Mouse (Mus musculus): Measurements from ENCODE around the gene Dab2. TPM values are rescaled to one million over a fixed set of nuclear protein-coding genes. Genes with fewer than 3 reads are reported as not detected.

The Dab2 gene
- polyA plus RNA-seq, 1 experiment from 2014 or later: 57.4 TPM

GRCm38 (mm10) chr15:6319352-6319751 lies 19.8 kb downstream of the Dab2 start:
- Histone ChIP-seq H3K4me3 (ENCODE audit: low read depth, low read length) (no peak overlapping the region), H3K9me3 (ENCODE audit: control insufficient read depth, low read length) (no peaks in the 10 kb centered on the region), H3K4me1 (ENCODE audit: control insufficient read depth, insufficient read depth, low read length) (peaks cover 15% of the 10 kb centered on the region; the same call in 1 of the 2 replicates), H3K4me2 (ENCODE audit: low read depth, severe bottlenecking) (no peak overlapping the region), H3K36me3 (ENCODE audit: control insufficient read depth, insufficient read depth, low read length) (no peaks in the 10 kb centered on the region), H3K27me3 (ENCODE audit: control insufficient read depth, insufficient read depth, low read length) (no peaks in the 10 kb centered on the region), H3K27ac (replicated peaks; ENCODE audit: low read depth, low read length) (no peak overlapping the region), H3K9ac (ENCODE audit: low read length) (no peak overlapping the region)
- ATAC-seq (ENCODE audit: insufficient number of reproducible peaks, low FRiP score, low TSS enrichment, low read depth): no peak
- 76% methylated on average over 6 of the region's 6 CpGs for WGBS
- DNase-seq (ENCODE audit: low spot score): no peak

- Histone ChIP-seq H3K4me1 (ENCODE audit: control insufficient read depth, insufficient read depth, low read length) (peaks cover 15% of the 10 kb centered on the region; the same call in 1 of the 2 replicates), H3K9me3 (ENCODE audit: control insufficient read depth, low read length) (no peaks in the 10 kb centered on the region), H3K4me2 (ENCODE audit: low read depth, severe bottlenecking) (no peak overlapping the region), H3K27me3 (ENCODE audit: control insufficient read depth, insufficient read depth, low read length) (no peaks in the 10 kb centered on the region), H3K36me3 (ENCODE audit: control insufficient read depth, insufficient read depth, low read length) (no peaks in the 10 kb centered on the region), H3K9ac (ENCODE audit: low read length) (no peak overlapping the region), H3K27ac (replicated peaks; ENCODE audit: low read depth, low read length) (no peak overlapping the region), H3K4me3 (ENCODE audit: low read depth, low read length) (no peak overlapping the region)
- no peak for DNase-seq (ENCODE audit: low spot score)
- 21% methylated on average over 5 of the region's 5 CpGs for WGBS
- ATAC-seq (ENCODE audit: insufficient number of reproducible peaks, low FRiP score, low TSS enrichment, low read depth): no peak
These were observed 20.9 kb downstream of the Dab2 start for GRCm38 (mm10) chr15:6320501-6320900.

- Histone ChIP-seq H3K4me3 (ENCODE audit: low read depth, low read length) (no peak overlapping the region), H3K27me3 (ENCODE audit: control insufficient read depth, insufficient read depth, low read length) (no peaks in the 10 kb centered on the region), H3K36me3 (ENCODE audit: control insufficient read depth, insufficient read depth, low read length) (no peaks in the 10 kb centered on the region), H3K27ac (replicated peaks; ENCODE audit: low read depth, low read length) (peak overlapping the region; percentile 36; the same call in 1 of the 2 replicates), H3K9ac (ENCODE audit: low read length) (no peak overlapping the region), H3K4me1 (ENCODE audit: control insufficient read depth, insufficient read depth, low read length) (peaks cover 15% of the 10 kb centered on the region; the same call in 1 of the 2 replicates), H3K4me2 (ENCODE audit: low read depth, severe bottlenecking) (no peak overlapping the region), H3K9me3 (ENCODE audit: control insufficient read depth, low read length) (no peaks in the 10 kb centered on the region)
- DNase-seq (ENCODE audit: low spot score): no peak
- 53% methylated on average over 4 of the region's 4 CpGs for WGBS
- ATAC-seq (ENCODE audit: insufficient number of reproducible peaks, low FRiP score, low TSS enrichment, low read depth): 0 out of 2 replicates have a peak, but pooled peaks have one; percentile 26
These were observed 21.7 kb downstream of the Dab2 start for GRCm38 (mm10) chr15:6321263-6321662.

GRCm38 (mm10) chr15:6322311-6322710 lies 22.7 kb downstream of the Dab2 start:
- DNase-seq (ENCODE audit: low spot score): peak; percentile 44
- no peak for ATAC-seq (ENCODE audit: insufficient number of reproducible peaks, low FRiP score, low TSS enrichment, low read depth)
- H3K9ac ChIP-seq (ENCODE audit: low read length): no peak overlapping the region
- peaks cover 15% of the 10 kb centered on the region; the same call in 1 of the 2 replicates for H3K4me1 ChIP-seq (ENCODE audit: control insufficient read depth, insufficient read depth, low read length)
- no peak overlapping the region for H3K4me2 ChIP-seq (ENCODE audit: low read depth, severe bottlenecking)
- peak overlapping the region; percentile 56; the same call in 1 of the 2 replicates for H3K27ac ChIP-seq (replicated peaks; ENCODE audit: low read depth, low read length)
- H3K36me3 ChIP-seq (ENCODE audit: control insufficient read depth, insufficient read depth, low read length): no peaks in the 10 kb centered on the region
- H3K9me3 ChIP-seq (ENCODE audit: control insufficient read depth, low read length): no peaks in the 10 kb centered on the region
- no peaks in the 10 kb centered on the region for H3K27me3 ChIP-seq (ENCODE audit: control insufficient read depth, insufficient read depth, low read length)
- WGBS: 9% methylated on average over 5 of the region's 5 CpGs
- no peak overlapping the region for H3K4me3 ChIP-seq (ENCODE audit: low read depth, low read length)

GRCm38 (mm10) chr15:6323577-6323976 lies 24.0 kb downstream of the Dab2 start:
- Histone ChIP-seq H3K27ac (replicated peaks; ENCODE audit: low read depth, low read length) (no peak overlapping the region), H3K9ac (ENCODE audit: low read length) (no peak overlapping the region), H3K36me3 (ENCODE audit: control insufficient read depth, insufficient read depth, low read length) (no peaks in the 10 kb centered on the region), H3K4me3 (ENCODE audit: low read depth, low read length) (no peak overlapping the region), H3K4me2 (ENCODE audit: low read depth, severe bottlenecking) (no peak overlapping the region), H3K27me3 (ENCODE audit: control insufficient read depth, insufficient read depth, low read length) (no peaks in the 10 kb centered on the region), H3K9me3 (ENCODE audit: control insufficient read depth, low read length) (no peaks in the 10 kb centered on the region), H3K4me1 (ENCODE audit: control insufficient read depth, insufficient read depth, low read length) (peaks cover 15% of the 10 kb centered on the region; the same call in 1 of the 2 replicates)
- DNase-seq (ENCODE audit: low spot score) (no peak), ATAC-seq (ENCODE audit: insufficient number of reproducible peaks, low FRiP score, low TSS enrichment, low read depth) (no peak)
- 52% methylated on average over 7 of the region's 7 CpGs for WGBS

- 86% methylated on average over 4 of the region's 4 CpGs for whole genome bisulfite sequencing
- Histone ChIP-seq H3K27me3 (ENCODE audit: control insufficient read depth, insufficient read depth, low read length) (no peaks in the 10 kb centered on the region), H3K4me2 (ENCODE audit: low read depth, severe bottlenecking) (no peak overlapping the region), H3K9ac (ENCODE audit: low read length) (no peak overlapping the region), H3K36me3 (ENCODE audit: control insufficient read depth, insufficient read depth, low read length) (no peaks in the 10 kb centered on the region), H3K4me1 (ENCODE audit: control insufficient read depth, insufficient read depth, low read length) (peaks cover 15% of the 10 kb centered on the region; the same call in 1 of the 2 replicates), H3K4me3 (ENCODE audit: low read depth, low read length) (no peak overlapping the region), H3K9me3 (ENCODE audit: control insufficient read depth, low read length) (no peaks in the 10 kb centered on the region), H3K27ac (replicated peaks; ENCODE audit: low read depth, low read length) (no peak overlapping the region)
- ATAC-seq (ENCODE audit: insufficient number of reproducible peaks, low FRiP score, low TSS enrichment, low read depth) (no peak), DNase-seq (ENCODE audit: low spot score) (no peak)
These were observed 25.9 kb downstream of the Dab2 start for GRCm38 (mm10) chr15:6325443-6325842.

- no peak for ATAC-seq (ENCODE audit: insufficient number of reproducible peaks, low FRiP score, low TSS enrichment, low read depth)
- Histone ChIP-seq H3K9ac (ENCODE audit: low read length) (no peak overlapping the region), H3K9me3 (ENCODE audit: control insufficient read depth, low read length) (no peaks in the 10 kb centered on the region), H3K4me1 (ENCODE audit: control insufficient read depth, insufficient read depth, low read length) (peaks cover 15% of the 10 kb centered on the region; the same call in 1 of the 2 replicates), H3K27me3 (ENCODE audit: control insufficient read depth, insufficient read depth, low read length) (no peaks in the 10 kb centered on the region), H3K36me3 (ENCODE audit: control insufficient read depth, insufficient read depth, low read length) (no peaks in the 10 kb centered on the region), H3K4me3 (ENCODE audit: low read depth, low read length) (no peak overlapping the region), H3K4me2 (ENCODE audit: low read depth, severe bottlenecking) (no peak overlapping the region), H3K27ac (replicated peaks; ENCODE audit: low read depth, low read length) (no peak overlapping the region)
- no peak for DNase-seq (ENCODE audit: low spot score)
- WGBS: 92% methylated on average over 4 of the region's 4 CpGs
These were observed 26.4 kb downstream of the Dab2 start for GRCm38 (mm10) chr15:6326011-6326410.

GRCm38 (mm10) chr15:6331380-6331779 lies 31.8 kb downstream of the Dab2 start:
- DNase-seq (ENCODE audit: low spot score) (no peak), ATAC-seq (ENCODE audit: insufficient number of reproducible peaks, low FRiP score, low TSS enrichment, low read depth) (no peak)
- Histone ChIP-seq H3K4me3 (ENCODE audit: low read depth, low read length) (no peak overlapping the region), H3K9ac (ENCODE audit: low read length) (no peak overlapping the region), H3K27ac (replicated peaks; ENCODE audit: low read depth, low read length) (no peak overlapping the region), H3K9me3 (ENCODE audit: control insufficient read depth, low read length) (no peaks in the 10 kb centered on the region), H3K27me3 (ENCODE audit: control insufficient read depth, insufficient read depth, low read length) (no peaks in the 10 kb centered on the region), H3K4me1 (ENCODE audit: control insufficient read depth, insufficient read depth, low read length) (no peaks in the 10 kb centered on the region), H3K36me3 (ENCODE audit: control insufficient read depth, insufficient read depth, low read length) (no peaks in the 10 kb centered on the region), H3K4me2 (ENCODE audit: low read depth, severe bottlenecking) (no peak overlapping the region)
- WGBS: 84% methylated on average over 2 of the region's 2 CpGs

GRCm38 (mm10) chr15:6334664-6335206 lies 35.1 kb downstream of the Dab2 start:
- no peak for ATAC-seq (ENCODE audit: insufficient number of reproducible peaks, low FRiP score, low TSS enrichment, low read depth)
- no peak overlapping the region for H3K4me3 ChIP-seq (ENCODE audit: low read depth, low read length)
- no peaks in the 10 kb centered on the region for H3K9me3 ChIP-seq (ENCODE audit: control insufficient read depth, low read length)
- WGBS: 93% methylated on average over 1 of the region's 1 CpGs
- no peak overlapping the region for H3K27ac ChIP-seq (replicated peaks; ENCODE audit: low read depth, low read length)
- no peak overlapping the region for H3K4me2 ChIP-seq (ENCODE audit: low read depth, severe bottlenecking)
- no peaks in the 10 kb centered on the region for H3K4me1 ChIP-seq (ENCODE audit: control insufficient read depth, insufficient read depth, low read length)
- no peaks in the 10 kb centered on the region for H3K36me3 ChIP-seq (ENCODE audit: control insufficient read depth, insufficient read depth, low read length)
- DNase-seq (ENCODE audit: low spot score): no peak
- H3K27me3 ChIP-seq (ENCODE audit: control insufficient read depth, insufficient read depth, low read length): no peaks in the 10 kb centered on the region
- no peak overlapping the region for H3K9ac ChIP-seq (ENCODE audit: low read length)

Measured in limb, embryonic 11.5 days (tissue).